In the genomic region with DNA sequence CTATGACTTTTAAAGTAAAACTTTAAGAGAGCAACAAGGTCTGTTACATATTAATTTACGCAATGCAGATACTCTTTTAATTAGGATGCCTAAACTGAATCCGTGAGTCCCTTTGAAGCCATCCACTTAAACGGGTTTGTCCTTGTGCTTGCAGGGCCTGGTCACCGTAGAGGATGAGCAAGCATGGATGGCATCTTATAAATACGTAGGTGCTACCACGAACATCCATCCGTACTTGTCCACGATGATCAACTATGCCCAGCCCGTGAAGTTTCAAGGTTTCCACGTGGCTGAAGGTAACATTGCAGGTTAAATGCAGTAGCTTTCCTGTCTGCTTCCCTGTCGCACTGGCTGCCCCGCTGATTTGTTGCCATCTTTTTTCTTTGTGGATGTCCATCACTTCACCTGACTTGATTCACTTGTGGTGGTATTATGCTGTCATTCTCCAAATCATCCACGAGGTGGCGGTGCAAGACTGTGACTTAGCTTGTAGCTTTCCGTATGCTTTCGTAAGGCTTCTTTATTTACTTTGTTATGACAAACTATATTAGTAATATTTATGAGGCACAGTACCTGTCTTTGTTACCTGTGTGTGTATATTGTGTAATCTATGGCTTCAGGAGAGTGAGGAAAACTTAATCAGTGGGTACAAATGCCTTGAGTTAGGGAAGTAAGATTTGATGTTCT, we compare ENCODE assay signal across 8 mouse cellular contexts.
DNase-seq lines count a peak whose midpoint lies in the region; ATAC-seq and TF ChIP-seq lines count a peak whose summit lies in the region.

No protein-coding gene starts in this region.

- H3K9me3 ChIP-seq in lung, postnatal 0 days (ENCODE audit: low read length): no peaks in the 10 kb centered on the region

- no peak for TF ChIP-seq EP300 in lung, postnatal 0 days (IDR thresholded peaks at IDR 0.05)

- 54% methylated on average over 16 of the region's 16 CpGs for WGBS in lung, postnatal 0 days

- H3K9ac ChIP-seq in lung, postnatal 0 days (replicated peaks; ENCODE audit: low read depth): no peak overlapping the region

- H3K27me3 ChIP-seq in lung, postnatal 0 days (replicated peaks; ENCODE audit: insufficient read depth, low read length): no peaks in the 10 kb centered on the region

- H3K4me1 ChIP-seq in lung, postnatal 0 days (ENCODE audit: insufficient read depth, low read depth, low read length): no peaks in the 10 kb centered on the region

- H3K4me3 ChIP-seq in lung, postnatal 0 days (ENCODE audit: low read depth, low read length): no peak overlapping the region

- H3K27ac ChIP-seq in lung, postnatal 0 days (ENCODE audit: low read length): no peak overlapping the region

- DNase-seq in adrenal gland, adult (ENCODE audit: inconsistent age in 2 of 2, low spot score in 1 of 2): peak; percentile 25 to 74
- DNase-seq in adrenal gland, postnatal 4 days (ENCODE audit: low spot score in 2 of 2): no peak
- DNase-seq in testis, postnatal 10 days (ENCODE audit: low spot score): peak; percentile 65
- no peak for DNase-seq in testis, postnatal 14 days (ENCODE audit: low spot score)
- peak; percentile 75 for DNase-seq in embryo, embryonic 10.5 days (ENCODE audit: low spot score)
- DNase-seq in hindlimb bud, embryonic 11.5 days (ENCODE audit: extremely low spot score, low read depth, low spot score): peak; percentile 42
- peak; percentile 70 for DNase-seq in lung, postnatal 0 days (ENCODE audit: low spot score)
- peak; percentile 85 for DNase-seq in retina, embryonic 14.5 days (ENCODE audit: low spot score)

- H3K36me3 ChIP-seq in lung, postnatal 0 days (ENCODE audit: insufficient read depth, low read length): peaks cover 8% of the 10 kb centered on the region; the same call in 1 of the 2 replicates

- no peak overlapping the region for H3K4me2 ChIP-seq in lung, postnatal 0 days (replicated peaks; ENCODE audit: low read depth, low read length)

- peak; percentile 86 for TF ChIP-seq CTCF in lung, postnatal 0 days (IDR thresholded peaks at IDR 0.05)

- peak; percentile 14; the same call in 1 of the 2 replicates for ATAC-seq in lung, postnatal 0 days

Comparison
In these comparisons a context has a peak if more than half of its experiments do, and no peak if none do; other contexts are left out.
1. DNase-seq: peak in adrenal gland, adult (2 of 2), testis, postnatal 10 days (single experiment), embryo, embryonic 10.5 days (single experiment), hindlimb bud, embryonic 11.5 days (single experiment), lung, postnatal 0 days (single experiment) and retina, embryonic 14.5 days (single experiment); none in adrenal gland, postnatal 4 days (0 of 2) and testis, postnatal 14 days (single experiment).